8 mouse cellular contexts compared by ENCODE assay signal in genomic region chr17:34898160-34898586, GRCm38 (mm10). TPM values are rescaled to one million over a fixed set of nuclear protein-coding genes. Genes with fewer than 3 reads are reported as not detected.
A peak's percentile ranks its signal among the peaks of the same experiment; 100 is the strongest.
DNase-seq lines count a peak whose midpoint lies in the region; ATAC-seq lines count a peak whose summit lies in the region.

Gene C2 (minus strand): TSS chr17:34898265.
Gene Ehmt2 (plus strand): TSS chr17:34898469.

- peaks cover 9% of the 10 kb centered on the region; the same call in 1 of the 2 replicates for H3K36me3 ChIP-seq in forebrain, embryonic 11.5 days (ENCODE audit: control insufficient read depth, insufficient read depth, low read length)
- peaks cover 20% of the 10 kb centered on the region for H3K36me3 ChIP-seq in heart, embryonic 15.5 days
- peaks cover 3% of the 10 kb centered on the region; the same call in 1 of the 2 replicates for H3K36me3 ChIP-seq in liver, embryonic 16.5 days (ENCODE audit: control insufficient read depth, insufficient read depth)
- peaks cover 23% of the 10 kb centered on the region for H3K36me3 ChIP-seq in neural tube, embryonic 12.5 days

- H3K27ac ChIP-seq in forebrain, embryonic 11.5 days (ENCODE audit: low read depth, low read length) = peak within 1 kb of the TSS; percentile 94
- peak within 1 kb of the TSS; percentile 98 for H3K27ac ChIP-seq in heart, embryonic 15.5 days
- H3K27ac ChIP-seq in liver, embryonic 16.5 days (ENCODE audit: low read length) = peak within 1 kb of the TSS; percentile 87
- peak within 1 kb of the TSS; percentile 79 for H3K27ac ChIP-seq in neural tube, embryonic 12.5 days

- peak within 1 kb of the TSS; percentile 94 for H3K4me3 ChIP-seq in forebrain, embryonic 11.5 days (ENCODE audit: low read depth, low read length)
- peak within 1 kb of the TSS; percentile 92 for H3K4me3 ChIP-seq in heart, embryonic 15.5 days
- H3K4me3 ChIP-seq in liver, embryonic 16.5 days (ENCODE audit: low read depth, low read length) = peak within 1 kb of the TSS; percentile 70
- peak within 1 kb of the TSS; percentile 98 for H3K4me3 ChIP-seq in neural tube, embryonic 12.5 days

- peak within 1 kb of the TSS; percentile 98 for H3K9ac ChIP-seq in forebrain, embryonic 11.5 days (ENCODE audit: low read length)
- peak within 1 kb of the TSS; percentile 94 for H3K9ac ChIP-seq in heart, embryonic 15.5 days
- H3K9ac ChIP-seq in liver, embryonic 16.5 days (ENCODE audit: low read depth, low read length) = peak within 1 kb of the TSS; percentile 79
- H3K9ac ChIP-seq in neural tube, embryonic 12.5 days = peak within 1 kb of the TSS; percentile 89

- no peaks in the 10 kb centered on the region for H3K9me3 ChIP-seq in forebrain, embryonic 11.5 days (ENCODE audit: control insufficient read depth, low read length)
- no peaks in the 10 kb centered on the region for H3K9me3 ChIP-seq in heart, embryonic 15.5 days (replicated peaks)
- H3K9me3 ChIP-seq in liver, embryonic 16.5 days (replicated peaks; ENCODE audit: control insufficient read depth, low read length) = no peaks in the 10 kb centered on the region
- H3K9me3 ChIP-seq in neural tube, embryonic 12.5 days = no peaks in the 10 kb centered on the region

- H3K27me3 ChIP-seq in forebrain, embryonic 11.5 days (ENCODE audit: control insufficient read depth, insufficient read depth, low read length) = no peaks in the 10 kb centered on the region
- no peaks in the 10 kb centered on the region for H3K27me3 ChIP-seq in heart, embryonic 15.5 days
- H3K27me3 ChIP-seq in liver, embryonic 16.5 days (ENCODE audit: control insufficient read depth, insufficient read depth, low read depth, low read length) = no peaks in the 10 kb centered on the region
- H3K27me3 ChIP-seq in neural tube, embryonic 12.5 days (replicated peaks) = no peaks in the 10 kb centered on the region

- peak; percentile 30 for ATAC-seq in forebrain, embryonic 11.5 days (replicated peaks; ENCODE audit: low FRiP score)
- peak; percentile 21 for ATAC-seq in heart, embryonic 15.5 days (replicated peaks; ENCODE audit: insufficient number of reproducible peaks, insufficient read depth, low FRiP score, low read depth)
- peak; percentile 35 for ATAC-seq in liver, embryonic 16.5 days (ENCODE audit: low read depth)
- ATAC-seq in neural tube, embryonic 12.5 days (ENCODE audit: low FRiP score, low read depth) = 0 out of 2 replicates have a peak, but pooled peaks have one; percentile 11

- WGBS in forebrain, embryonic 11.5 days = under 1% methylated on average over 25 of the region's 44 CpGs
- 0% methylated on average over 40 of the region's 44 CpGs for WGBS in heart, embryonic 15.5 days
- WGBS in liver, embryonic 16.5 days (ENCODE audit: insufficient replicate concordance) = under 1% methylated on average over 35 of the region's 44 CpGs
- 1% methylated on average over 41 of the region's 44 CpGs for WGBS in neural tube, embryonic 12.5 days

- peak within 1 kb of the TSS; percentile 98 for H3K4me2 ChIP-seq in forebrain, embryonic 11.5 days (ENCODE audit: low read depth, low read length, severe bottlenecking)
- H3K4me2 ChIP-seq in heart, embryonic 15.5 days = peak within 1 kb of the TSS; percentile 80
- H3K4me2 ChIP-seq in liver, embryonic 16.5 days (ENCODE audit: low read depth, low read length) = peak within 1 kb of the TSS; percentile 92
- H3K4me2 ChIP-seq in neural tube, embryonic 12.5 days (replicated peaks) = peak within 1 kb of the TSS; percentile 98

- peaks cover 12% of the 10 kb centered on the region for H3K4me1 ChIP-seq in forebrain, embryonic 11.5 days (replicated peaks; ENCODE audit: control insufficient read depth, insufficient read depth, low read length)
- H3K4me1 ChIP-seq in heart, embryonic 15.5 days (replicated peaks) = peaks cover 45% of the 10 kb centered on the region
- peaks cover 40% of the 10 kb centered on the region for H3K4me1 ChIP-seq in liver, embryonic 16.5 days (ENCODE audit: control insufficient read depth, low read depth, low read length)
- peaks cover 41% of the 10 kb centered on the region for H3K4me1 ChIP-seq in neural tube, embryonic 12.5 days

- DNase-seq in CD8-positive naive resting alpha-beta T cell, adult 2 months (ENCODE audit: low read depth in 2 of 2, low spot score in 2 of 2) = peak; percentile 41 to 57
- peak; percentile 36 for DNase-seq in c-Kit-negative CD71-positive TER-119-positive erythroid progenitor cells, embryonic 14.5 days (ENCODE audit: low read depth, low spot score)
- peak; percentile 92 for DNase-seq in forebrain, embryonic 11.5 days (ENCODE audit: low spot score)
- DNase-seq in kidney, postnatal 36 days = peak; percentile 66 to 89
- peak; percentile 48 for DNase-seq in telencephalon, adult 2 months (ENCODE audit: low read depth, low spot score)

RNA-seq across cellular contexts. Expression of gene C2, which starts in this region (rescaled TPM):
- 1.1 and 1.7 TPM in 2 replicates for polyA plus RNA-seq in forebrain, embryonic 11.5 days (2014; fragmentation: Nextera tagmentation; extraction: Ambion mirVana)
- 2.0 and 3.3 TPM in 2 replicates for polyA plus RNA-seq in heart, embryonic 15.5 days (2015; fragmentation: Nextera tagmentation; extraction: Ambion mirVana)
- polyA plus RNA-seq in liver, embryonic 16.5 days (2015; fragmentation: Nextera tagmentation; extraction: Ambion mirVana) = 30.6 and 33.9 TPM in 2 replicates
- 1.0 and 1.5 TPM in 2 replicates for polyA plus RNA-seq in neural tube, embryonic 12.5 days (2016; fragmentation: Nextera tagmentation; extraction: Ambion mirVana)

RNA-seq across cellular contexts. Expression of gene Ehmt2, which starts in this region (rescaled TPM):
- 90.4 and 96.8 TPM in 2 replicates for polyA plus RNA-seq in forebrain, embryonic 11.5 days (2014; fragmentation: Nextera tagmentation; extraction: Ambion mirVana)
- polyA plus RNA-seq in heart, embryonic 15.5 days (2015; fragmentation: Nextera tagmentation; extraction: Ambion mirVana) = 31.7 and 48.8 TPM in 2 replicates
- polyA plus RNA-seq in liver, embryonic 16.5 days (2015; fragmentation: Nextera tagmentation; extraction: Ambion mirVana) = 12.4 and 15.2 TPM in 2 replicates
- 113 and 117 TPM in 2 replicates for polyA plus RNA-seq in neural tube, embryonic 12.5 days (2016; fragmentation: Nextera tagmentation; extraction: Ambion mirVana)

Comparison
In these comparisons a context has a peak if more than half of its experiments do, and no peak if none do; other contexts are left out.
1. Peak in every context shown above with its lines: DNase-seq, ATAC-seq, H3K4me3 ChIP-seq and H3K27ac ChIP-seq.
2. DNase-seq: peak in every context shown above with its lines; median percentile 92 in forebrain, embryonic 11.5 days; 78 in kidney, postnatal 36 days; 49 in CD8-positive naive resting alpha-beta T cell, adult 2 months; 48 in telencephalon, adult 2 months; 36 in c-Kit-negative CD71-positive TER-119-positive erythroid progenitor cells, embryonic 14.5 days.